Mouse (Mus musculus): ENCODE measurements at regions not wholly inside any gene's neighbourhood (a gene's known extent, or its start where the extent isn't known, plus 50 kb on each side); places are given as distances from the start of the nearest gene placed in this dataset.
"Not testable (repeated sequence)": the region's sequence is repeated elsewhere in the genome, so short reads cannot be mapped to it uniquely, and the experiment has no call there.

DNA sequence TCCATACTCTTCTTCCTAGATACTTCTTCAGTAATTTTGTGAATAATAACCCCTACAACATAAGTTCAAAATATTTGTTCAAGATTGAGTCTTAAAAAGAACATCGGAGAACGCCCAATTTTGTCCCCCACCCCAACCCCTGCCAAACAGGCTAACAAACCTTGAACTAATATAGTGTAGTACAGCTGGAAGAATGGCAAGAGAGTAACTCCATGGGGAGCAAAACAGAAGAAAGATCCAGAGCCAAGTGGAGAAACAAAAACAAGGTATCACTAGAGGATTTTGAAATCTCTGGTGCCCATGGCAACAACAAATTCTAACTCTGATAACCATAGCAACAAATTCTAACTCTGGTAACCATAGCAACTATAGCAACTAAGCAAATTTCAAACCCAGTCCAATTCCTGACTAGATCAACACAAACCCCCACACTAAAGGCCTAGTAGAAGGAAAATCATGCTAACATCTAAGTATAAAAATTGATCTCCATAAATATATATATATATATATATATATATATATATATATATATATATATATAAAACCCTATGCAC lies 74.2 kb upstream of the Magee2 start:
- no peak for DNase-seq

DNA sequence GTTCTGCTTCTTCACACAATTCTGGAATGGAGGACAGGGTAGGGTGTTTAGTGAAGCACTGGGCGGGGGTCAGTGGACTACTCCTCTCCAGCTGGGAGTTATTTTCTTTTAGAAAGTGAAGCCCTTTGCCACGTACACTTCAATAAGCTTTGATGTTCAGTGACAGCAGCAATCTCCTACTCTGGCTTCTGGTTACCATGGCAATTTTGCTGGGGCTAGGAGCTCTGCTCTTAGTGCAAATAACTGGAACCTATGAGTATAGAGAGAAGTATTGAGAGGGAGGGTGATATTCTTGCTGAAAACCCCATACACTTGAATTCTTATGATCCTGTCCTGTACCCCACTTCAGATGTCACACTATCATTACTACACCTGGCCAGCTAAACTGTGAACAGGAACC lies 94.5 kb upstream of the Magee2 start:
- no peak for DNase-seq

DNA sequence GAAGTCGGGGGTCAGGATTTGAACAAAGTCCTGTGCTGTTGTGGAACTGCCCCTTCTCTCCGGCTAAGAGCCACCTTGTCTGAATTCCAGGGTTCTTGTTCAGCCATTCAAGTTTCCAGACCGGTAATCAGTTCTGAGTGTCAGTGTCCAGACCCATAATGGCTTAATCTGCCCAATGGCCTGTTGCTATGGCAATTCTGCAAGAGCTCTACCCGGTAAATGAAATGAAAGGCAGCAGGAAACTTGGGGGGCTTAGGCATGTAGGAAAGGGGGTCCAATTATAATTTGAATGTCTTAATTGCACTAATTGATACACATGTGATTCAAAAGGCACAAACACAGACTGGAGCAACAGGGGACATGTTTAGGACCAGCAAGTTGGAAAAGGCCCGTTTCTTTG lies 95.7 kb upstream of the Magee2 start:
- not testable (repeated sequence) for DNase-seq

DNA sequence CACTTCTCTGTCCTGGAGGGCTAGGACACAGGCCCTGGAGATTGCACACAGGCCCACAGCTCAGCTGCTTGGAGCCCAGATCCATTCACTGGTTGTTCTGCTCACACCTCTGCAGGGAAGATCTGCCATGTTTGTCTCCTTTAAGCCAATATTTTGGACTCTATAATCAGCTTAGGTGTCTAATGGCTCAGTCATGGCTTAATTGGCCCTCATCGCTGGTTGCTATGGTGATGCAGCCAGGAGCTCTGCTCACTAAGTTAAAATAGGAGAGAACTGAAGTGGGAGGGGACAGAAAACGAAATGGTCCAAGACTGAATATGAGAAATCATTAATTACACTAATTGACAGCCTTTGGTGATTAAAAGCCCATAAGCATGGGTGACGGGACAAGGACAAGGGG lies 96.3 kb upstream of the Magee2 start:
- not testable (repeated sequence) for DNase-seq

DNA sequence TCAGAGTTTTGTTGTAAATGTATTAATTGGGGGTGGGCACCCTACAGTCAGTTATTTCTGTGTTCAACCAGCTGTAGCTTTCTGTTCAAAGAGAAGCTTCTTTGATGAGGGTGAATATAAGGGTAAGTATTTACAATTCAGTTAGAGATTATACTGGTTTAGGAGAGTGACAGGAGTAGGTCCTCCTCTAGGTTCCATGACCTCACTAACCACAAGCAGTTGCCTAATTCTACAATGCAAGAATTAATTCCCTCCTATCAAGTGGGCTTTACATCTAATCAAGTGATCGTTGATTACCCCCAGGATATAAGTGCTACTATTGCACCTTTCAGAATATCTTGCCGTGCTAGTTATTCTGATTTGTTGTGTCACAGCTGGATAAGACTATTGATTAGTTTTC lies 101.1 kb upstream of the Pbdc1 start:
- DNase-seq, result no peak

DNA sequence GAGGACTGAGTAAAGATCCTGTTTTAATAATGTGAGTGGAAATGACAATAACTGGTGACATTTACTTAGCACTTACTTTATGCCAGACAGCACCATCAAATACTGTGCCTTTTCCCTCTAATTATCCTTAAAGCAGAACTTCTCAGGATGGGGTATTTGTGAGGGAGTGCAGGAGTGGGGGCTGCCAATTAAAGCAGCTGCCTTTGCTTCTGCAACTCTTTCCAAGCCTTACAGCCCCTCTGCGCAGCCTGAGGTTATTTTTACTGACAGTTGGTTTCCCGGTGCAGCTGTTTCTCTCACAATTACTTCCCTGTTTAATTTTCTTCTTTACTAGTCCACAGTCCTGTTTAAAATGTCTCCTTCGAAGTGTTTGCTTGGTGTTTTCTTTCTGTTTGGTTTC lies 76.3 kb upstream of the Pbdc1 start:
- DNase-seq, result no peak

DNA sequence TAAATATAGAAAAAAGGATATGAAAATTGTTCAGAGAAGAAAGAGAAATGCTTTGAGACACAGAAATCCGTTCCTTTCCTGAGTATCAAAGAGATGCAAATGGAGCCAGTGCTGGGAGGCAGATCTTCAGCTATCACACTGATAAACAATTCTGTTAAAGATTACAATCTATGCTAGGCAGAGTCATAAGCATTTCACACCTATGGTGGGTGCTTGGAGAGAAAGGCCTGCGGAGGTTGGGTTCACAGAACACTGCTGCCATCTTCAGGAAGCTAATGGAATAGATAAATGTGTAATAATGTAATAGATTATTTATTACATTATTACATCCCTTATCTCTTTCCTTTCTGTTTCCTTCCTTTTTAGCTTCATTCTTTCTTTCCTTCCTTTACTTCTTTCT lies 73.1 kb upstream of the Pbdc1 start:
- peak; percentile 40 to 45 for DNase-seq
